Comparison of ENCODE assay signal across 27 mouse cellular contexts in the genomic region with DNA sequence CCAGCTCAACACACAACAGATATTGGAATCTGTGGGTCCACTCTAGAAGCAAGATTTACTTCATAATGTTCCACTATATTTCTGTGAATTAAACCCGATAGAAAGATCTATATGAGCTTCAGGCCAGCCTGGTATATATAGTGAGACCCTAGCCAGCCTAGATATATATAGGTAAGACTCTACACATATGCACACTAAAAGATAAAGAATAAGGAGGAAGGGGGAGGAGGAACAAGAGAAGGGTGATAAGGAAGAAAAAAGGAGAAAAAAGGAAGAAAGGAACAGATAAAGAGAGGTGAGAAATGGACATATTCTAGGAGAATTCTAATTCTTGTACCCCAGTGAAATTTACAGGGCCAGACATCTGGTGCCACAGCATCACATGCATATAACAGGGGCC.
"Had no signal": no experiment of that assay in that cellular context is flagged by ENCODE, and none has a peak within 500 bp of the region (broad histone marks: within the 10 kb centered on the region; RNA-seq: fewer than 3 reads in every experiment).

No protein-coding gene starts in this region.

- H3K9me3 ChIP-seq: limb, embryonic 10.5 days; limb, embryonic 12.5 days; limb, embryonic 15.5 days; liver, embryonic 13.5 days; liver, embryonic 15.5 days; lung, embryonic 15.5 days; megakaryocyte, embryonic 14.5 days; midbrain, embryonic 10.5 days; midbrain, embryonic 12.5 days; midbrain, embryonic 13.5 days; midbrain, embryonic 15.5 days; neural tube, embryonic 12.5 days had no signal

- H3K4me3 ChIP-seq: limb, embryonic 10.5 days; limb, embryonic 12.5 days; limb, embryonic 13.5 days; limb, embryonic 15.5 days; liver, embryonic 12.5 days; liver, embryonic 13.5 days; liver, embryonic 15.5 days; lung, embryonic 15.5 days; megakaryocyte, embryonic 14.5 days; midbrain, embryonic 10.5 days; midbrain, embryonic 12.5 days; midbrain, embryonic 13.5 days; midbrain, embryonic 15.5 days; myocyte; neural tube, embryonic 12.5 days had no signal

- DNase-seq: left cerebral cortex, postnatal 4 days; liver; liver, embryonic 13.5 days; liver, postnatal 0 days; lung, adult 18-20 months; lung, adult 2 months; lung, embryonic 14.5 days; lung, postnatal 10 days; lung, postnatal 14 days; lung, postnatal 36 days; lung, postnatal 4 days had no signal

- H3K27me3 ChIP-seq: limb, embryonic 12.5 days; limb, embryonic 13.5 days; limb, embryonic 15.5 days; liver, embryonic 12.5 days; liver, embryonic 13.5 days; liver, embryonic 15.5 days; lung, embryonic 15.5 days; megakaryocyte, embryonic 14.5 days; midbrain, embryonic 12.5 days; midbrain, embryonic 13.5 days; midbrain, embryonic 15.5 days; neural tube, embryonic 12.5 days had no signal

- H3K27ac ChIP-seq: limb, embryonic 10.5 days; limb, embryonic 12.5 days; limb, embryonic 13.5 days; limb, embryonic 15.5 days; liver, embryonic 12.5 days; liver, embryonic 13.5 days; liver, embryonic 14.5 days; liver, embryonic 15.5 days; lung, embryonic 15.5 days; macrophage; midbrain, embryonic 10.5 days; midbrain, embryonic 12.5 days; midbrain, embryonic 13.5 days; midbrain, embryonic 15.5 days; neural tube, embryonic 12.5 days had no signal

- H3K4me1 ChIP-seq: limb, embryonic 10.5 days; limb, embryonic 12.5 days; limb, embryonic 13.5 days; limb, embryonic 15.5 days; liver, embryonic 12.5 days; liver, embryonic 13.5 days; liver, embryonic 15.5 days; lung, embryonic 15.5 days; megakaryocyte, embryonic 14.5 days; midbrain, embryonic 10.5 days; midbrain, embryonic 12.5 days; midbrain, embryonic 13.5 days; midbrain, embryonic 15.5 days; neural tube, embryonic 12.5 days had no signal

- H3K9ac ChIP-seq: limb, embryonic 12.5 days; limb, embryonic 13.5 days; limb, embryonic 15.5 days; liver, embryonic 12.5 days; liver, embryonic 13.5 days; liver, embryonic 14.5 days; liver, embryonic 15.5 days; liver, postnatal 0 days; lung, embryonic 14.5 days; lung, embryonic 15.5 days; midbrain, embryonic 12.5 days; midbrain, embryonic 13.5 days; midbrain, embryonic 15.5 days; neural tube, embryonic 12.5 days had no signal

- H3K36me3 ChIP-seq: limb, embryonic 10.5 days; limb, embryonic 12.5 days; limb, embryonic 13.5 days; limb, embryonic 15.5 days; liver, embryonic 12.5 days; liver, embryonic 13.5 days; liver, embryonic 15.5 days; lung, embryonic 15.5 days; midbrain, embryonic 10.5 days; midbrain, embryonic 12.5 days; midbrain, embryonic 13.5 days; midbrain, embryonic 15.5 days; neural tube, embryonic 12.5 days had no signal
